Mouse (Mus musculus): ENCODE measurements at regions not wholly inside any gene's neighbourhood (a gene's known extent, or its start where the extent isn't known, plus 50 kb on each side); places are given as distances from the start of the nearest gene placed in this dataset.

- peak; percentile 41 for DNase-seq (ENCODE audit: low spot score)
Measured at GRCm38 (mm10) chr7:68945886-68946863, 197.1 kb upstream of the Arrdc4 start.

- DNase-seq (ENCODE audit: low spot score) = peak; percentile 56
Measured at GRCm38 (mm10) chr7:68930627-68931334, 181.7 kb upstream of the Arrdc4 start.

- DNase-seq (ENCODE audit: low spot score) = no peak
Measured at GRCm38 (mm10) chr7:68929669-68930068, 180.6 kb upstream of the Arrdc4 start.

GRCm38 (mm10) chr7:68925640-68926039 is 176.6 kb upstream of the Arrdc4 start:
- DNase-seq (ENCODE audit: low spot score) = no peak

GRCm38 (mm10) chr7:68918632-68919435 is 169.8 kb upstream of the Arrdc4 start:
- peak; percentile 70 for DNase-seq (ENCODE audit: low spot score)

GRCm38 (mm10) chr7:68917876-68918200 is 168.8 kb upstream of the Arrdc4 start:
- no peak for DNase-seq (ENCODE audit: low spot score)

GRCm38 (mm10) chr7:68917137-68917875 is 168.3 kb upstream of the Arrdc4 start:
- peak; percentile 75 for DNase-seq (ENCODE audit: low spot score)

- no peak for DNase-seq (ENCODE audit: low spot score)
Measured at GRCm38 (mm10) chr7:68915976-68916375, 166.9 kb upstream of the Arrdc4 start.

GRCm38 (mm10) chr7:68914344-68914743 is 165.3 kb upstream of the Arrdc4 start:
- DNase-seq (ENCODE audit: low spot score) = no peak

GRCm38 (mm10) chr7:68911989-68912655 is 163.1 kb upstream of the Arrdc4 start:
- no peak for DNase-seq (ENCODE audit: low spot score)

GRCm38 (mm10) chr7:68911562-68911961 is 162.5 kb upstream of the Arrdc4 start:
- DNase-seq (ENCODE audit: low spot score) = no peak

- DNase-seq (ENCODE audit: low spot score) = no peak
Measured at GRCm38 (mm10) chr7:68909694-68910093, 160.7 kb upstream of the Arrdc4 start.

GRCm38 (mm10) chr7:68908401-68908834 is 159.4 kb upstream of the Arrdc4 start:
- no peak for DNase-seq (ENCODE audit: low spot score)

- no peak for DNase-seq (ENCODE audit: low spot score)
Measured at GRCm38 (mm10) chr7:68907867-68908266, 158.8 kb upstream of the Arrdc4 start.

GRCm38 (mm10) chr7:68906771-68907395 is 157.8 kb upstream of the Arrdc4 start:
- DNase-seq (ENCODE audit: low spot score) = no peak

GRCm38 (mm10) chr7:68905793-68906192 is 156.8 kb upstream of the Arrdc4 start:
- DNase-seq (ENCODE audit: low spot score) = no peak

- DNase-seq (ENCODE audit: low spot score) = no peak
Measured at GRCm38 (mm10) chr7:68886173-68886572, 137.1 kb upstream of the Arrdc4 start.

GRCm38 (mm10) chr7:68873008-68873407 is 124.0 kb upstream of the Arrdc4 start:
- DNase-seq (ENCODE audit: low spot score) = no peak

GRCm38 (mm10) chr7:68864322-68865031 is 115.4 kb upstream of the Arrdc4 start:
- no peak for DNase-seq (ENCODE audit: low spot score)
